Mouse (Mus musculus) cerebellum, adult 2 months (tissue): ENCODE data around the gene Ube2l6. TPM values are rescaled to one million over a fixed set of nuclear protein-coding genes. Genes with fewer than 3 reads are reported as not detected.

ENCODE experiments used
- DNase-seq, 2 experiments: peaks; one replicate each; pipeline ENCODE4 v3.0.0; 2021
- H3K27ac ChIP-seq: fragments of 200-500 bp; 2 replicates; pipeline ENCODE4 v1.5.1; 2012; ENCODE audit warnings: low read length, control low read depth, inconsistent platforms; ENCODE audit not compliant: insufficient read depth
- H3K27me3 ChIP-seq: fragments of 200-500 bp; 2 replicates; pipeline ENCODE4 v1.6.1; 2012; ENCODE audit warnings: inconsistent platforms, mild to moderate bottlenecking, low read length, moderate library complexity; ENCODE audit not compliant: control insufficient read depth, insufficient read depth
- H3K4me1 ChIP-seq: fragments of 200-500 bp; 2 replicates; pipeline ENCODE4 v1.6.1; 2011; ENCODE audit warnings: low read length; ENCODE audit not compliant: control insufficient read depth, insufficient read depth
- H3K4me3 ChIP-seq: fragments of 200-500 bp; replicated peaks from 2 replicates; pipeline ENCODE3; 2011; ENCODE audit warnings: mild to moderate bottlenecking, low read depth, low read length, control low read depth; ENCODE audit not compliant: insufficient read depth
- CTCF ChIP-seq: fragments of 200-500 bp; IDR thresholded peaks from 2 replicates; pipeline ENCODE4 v1.5.1; 2011; ENCODE audit warnings: low read depth, mild to moderate bottlenecking, control low read depth, low read length, moderate library complexity, borderline replicate concordance; ENCODE audit not compliant: insufficient read depth
- POLR2A ChIP-seq: fragments of 200-500 bp; IDR thresholded peaks from 2 replicates; pipeline ENCODE4 v1.6.1; 2011; ENCODE audit warnings: low read length, control low read depth, borderline replicate concordance; ENCODE audit not compliant: insufficient read depth
- WGBS: fragments of 180-500 bp; shearing (Covaris S2); methylation state at CpG from one replicate; pipeline ENCODE4 v1.1.7; 2018; 5-methylcytosine and 5-hydroxymethylcytosine counted together
- polyA plus RNA-seq: library from polyadenylated mRNA; depleted of rRNA; stranded (reverse); fragments of >200 nt; gene quantifications from 2 replicates; pipeline ENCODE4 v1.2.3, GENCODE M21; 2012; rRNA removed

Ube2l6 gene
- polyA plus RNA-seq: 6.4 and 7.8 TPM in 2 replicates

DNA sequence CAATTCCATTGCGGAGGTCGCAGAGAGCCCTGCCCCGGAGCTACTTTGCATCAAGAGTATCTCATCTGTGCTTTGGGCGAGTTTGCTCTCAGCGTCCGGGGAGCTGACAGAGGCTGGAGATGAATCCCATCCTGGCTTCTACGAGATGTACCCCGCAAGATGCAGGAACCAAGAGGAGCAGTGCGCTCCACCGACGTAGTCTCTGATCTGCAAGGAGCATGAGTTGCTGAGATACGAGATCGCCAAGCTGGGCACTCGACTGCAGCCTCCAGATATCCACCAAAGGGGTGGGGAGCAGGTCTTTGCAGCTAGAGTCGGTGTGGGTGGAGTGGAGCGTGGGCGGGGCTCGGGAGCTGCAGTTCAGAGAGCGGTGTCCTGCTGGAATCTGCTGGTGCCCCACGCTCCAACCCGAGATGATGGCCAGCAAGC, at the start of gene Ube2l6:
Gene Ube2l6, plus strand, starts transcription at position 336 of the 429 bp plus-strand sequence.
- WGBS: 0% methylated on average over 21 of the region's 21 CpGs
- Histone ChIP-seq H3K27me3 (no peaks in the 10 kb centered on the region), H3K27ac (peak within 1 kb of the TSS; percentile 16; the same call in 1 of the 2 replicates), H3K4me1 (no peaks in the 10 kb centered on the region), H3K4me3 (peak within 1 kb of the TSS; percentile 66)
- DNase-seq: peak; percentile 68 to 71
- TF ChIP-seq CTCF (no peak), POLR2A (0 out of 2 replicates have a peak, but pooled peaks have one; percentile 22)

DNA sequence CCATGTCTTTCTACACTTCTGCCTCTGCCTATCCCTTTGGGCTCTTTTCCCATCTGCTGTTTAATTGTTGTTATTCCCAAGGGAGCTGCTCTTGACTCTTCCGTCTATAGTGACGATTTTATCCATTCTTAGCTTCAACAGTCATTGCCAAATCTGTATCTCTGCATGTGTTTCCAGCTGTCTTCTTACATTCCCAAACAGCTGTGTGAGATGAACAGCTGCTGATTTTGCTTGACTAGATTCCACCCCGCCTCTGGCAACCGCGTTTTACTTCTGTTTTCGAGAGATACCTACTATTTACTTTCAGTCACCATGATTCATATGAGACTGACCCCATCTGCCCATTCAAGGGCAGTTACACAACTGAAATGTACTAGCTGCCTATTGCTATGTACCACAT, 48.5 kb upstream of the Ube2l6 start:
- Histone ChIP-seq H3K27me3 (no peaks in the 10 kb centered on the region), H3K4me1 (no peaks in the 10 kb centered on the region), H3K4me3 (no peak overlapping the region), H3K27ac (no peak overlapping the region)
- 51% methylated on average over 6 of the region's 6 CpGs for WGBS
- TF ChIP-seq CTCF: no peak
- DNase-seq: no peak

DNA sequence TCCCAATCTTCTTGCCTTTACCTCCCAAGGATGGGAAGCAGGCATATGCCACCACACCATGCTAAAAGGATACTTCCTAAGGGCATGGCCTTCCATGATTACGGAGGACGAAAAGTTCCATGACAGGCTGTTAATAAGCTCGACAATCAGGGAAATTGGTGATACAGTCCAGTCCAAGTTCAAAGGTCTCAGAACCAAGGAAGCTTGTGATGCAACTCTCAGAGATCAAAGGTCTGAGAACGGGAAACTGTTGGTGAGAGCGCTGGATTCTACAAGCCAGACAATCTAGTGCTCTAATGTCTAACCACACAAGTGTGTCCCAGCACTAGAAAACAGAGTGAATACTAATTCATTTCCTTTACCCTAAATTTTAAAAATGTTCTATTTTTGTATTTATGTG, 42.4 kb upstream of the Ube2l6 start:
- Histone ChIP-seq H3K4me1 (no peaks in the 10 kb centered on the region), H3K27me3 (no peaks in the 10 kb centered on the region), H3K4me3 (no peak overlapping the region), H3K27ac (no peak overlapping the region)
- WGBS: 92% methylated on average over 5 of the region's 5 CpGs
- DNase-seq: no peak
- TF ChIP-seq CTCF (no peak), POLR2A (no peak)

- 42% methylated on average over 7 of the region's 7 CpGs for WGBS
- no peak for DNase-seq
- TF ChIP-seq POLR2A (no peak), CTCF (no peak)
- no peaks in the 10 kb centered on the region for H3K27me3 ChIP-seq
- no peaks in the 10 kb centered on the region for H3K4me1 ChIP-seq
- H3K4me3 ChIP-seq: no peak overlapping the region
- H3K27ac ChIP-seq: no peak overlapping the region
Observed at GRCm38 (mm10) chr2:84757026-84757682, 41.5 kb upstream of the Ube2l6 start.

- H3K4me1 ChIP-seq: no peaks in the 10 kb centered on the region
- H3K4me3 ChIP-seq: no peak overlapping the region
- no peak for TF ChIP-seq POLR2A
- TF ChIP-seq CTCF: peak; percentile 52; the same call in 1 of the 2 replicates
- WGBS: under 1% methylated on average over 2 of the region's 2 CpGs
- H3K27ac ChIP-seq: no peak overlapping the region
- no peaks in the 10 kb centered on the region for H3K27me3 ChIP-seq
- peak; percentile 22 to 69 for DNase-seq
Observed at GRCm38 (mm10) chr2:84758542-84759127, 40.0 kb upstream of the Ube2l6 start.

DNA sequence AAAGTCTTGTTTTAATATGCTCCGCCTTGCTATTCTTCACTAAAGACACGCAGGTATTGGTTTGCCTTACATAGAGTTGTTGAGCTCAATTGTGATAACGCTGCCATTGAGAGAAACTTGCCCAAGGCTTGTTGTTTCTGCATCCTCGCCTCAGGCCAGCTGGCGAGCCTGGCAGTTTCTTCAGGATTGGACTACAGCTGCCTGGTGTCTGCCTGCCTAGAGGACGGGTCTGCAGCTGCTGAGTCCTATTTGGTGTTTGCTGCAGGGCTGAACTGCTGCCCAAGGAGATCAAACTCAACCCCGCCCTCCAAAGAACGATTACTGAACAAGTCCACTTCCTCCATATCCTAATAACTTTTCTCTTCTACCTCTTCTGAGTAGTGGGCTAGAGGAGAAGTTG, 37.9 kb upstream of the Ube2l6 start:
- no peaks in the 10 kb centered on the region for H3K4me1 ChIP-seq
- DNase-seq: no peak
- H3K27me3 ChIP-seq: no peaks in the 10 kb centered on the region
- WGBS: 29% methylated on average over 8 of the region's 8 CpGs
- no peak overlapping the region for H3K27ac ChIP-seq
- no peak overlapping the region for H3K4me3 ChIP-seq
- no peak for TF ChIP-seq POLR2A
- TF ChIP-seq CTCF: no peak

GRCm38 (mm10) chr2:84761309-84761708, 37.3 kb upstream of the Ube2l6 start:
- Histone ChIP-seq H3K4me3 (no peak overlapping the region), H3K27ac (no peak overlapping the region), H3K27me3 (no peaks in the 10 kb centered on the region), H3K4me1 (no peaks in the 10 kb centered on the region)
- 80% methylated on average over 3 of the region's 3 CpGs for WGBS
- TF ChIP-seq CTCF (no peak), POLR2A (no peak)
- DNase-seq: no peak

DNA sequence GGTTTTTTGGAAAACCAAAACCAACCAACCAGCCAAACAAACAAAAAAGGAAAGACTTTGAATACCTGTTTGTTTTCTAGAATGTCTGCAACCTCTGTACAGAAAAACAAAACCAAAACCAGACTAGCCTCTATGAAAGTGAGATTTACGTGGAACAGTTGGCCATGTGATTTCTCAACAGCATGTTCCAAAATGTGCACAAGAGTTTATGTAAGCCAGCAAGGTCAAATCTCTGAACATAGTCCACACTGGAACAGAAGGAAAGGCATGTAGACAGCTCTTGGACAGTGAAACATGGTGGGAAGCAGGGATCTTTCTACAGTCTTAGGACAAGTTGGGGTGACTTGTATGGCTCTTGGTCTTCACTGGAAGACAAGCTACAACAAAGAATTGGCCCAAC, 36.8 kb upstream of the Ube2l6 start:
- H3K4me3 ChIP-seq: no peak overlapping the region
- TF ChIP-seq POLR2A (no peak), CTCF (no peak)
- H3K27ac ChIP-seq: no peak overlapping the region
- H3K4me1 ChIP-seq: no peaks in the 10 kb centered on the region
- H3K27me3 ChIP-seq: no peaks in the 10 kb centered on the region
- no peak for DNase-seq
- 84% methylated on average over 1 of the region's 1 CpGs for WGBS
